Mouse (Mus musculus) stomach, embryonic 15.5 days (tissue): ENCODE results near the gene Cyp2ab1. TPM values are rescaled to one million over a fixed set of nuclear protein-coding genes. Genes with fewer than 3 reads are reported as not detected.

Source experiments
- polyA plus RNA-seq: library from polyadenylated mRNA; unstranded; fragments of >200 nt; fragmentation: Nextera tagmentation; extraction: Ambion mirVana; gene quantifications from 2 replicates; pipeline ENCODE4 v1.2.1, GENCODE M21; 2015

Gene Cyp2ab1
- polyA plus RNA-seq, 1 experiment from 2014 or later = not detected

Other genes with a start within 250 kb of the Cyp2ab1 start
- 17.3 and 18.5 TPM in 2 replicates for gene Klhl24, start 227.9 kb downstream of the Cyp2ab1 start, polyA plus RNA-seq
- gene Yeats2, start 184.3 kb downstream of the Cyp2ab1 start, polyA plus RNA-seq = 24.9 and 30.9 TPM in 2 replicates
- 0.71 and 0.82 TPM in 2 replicates for gene Map6d1, start 84.0 kb downstream of the Cyp2ab1 start, polyA plus RNA-seq
- gene Parl, start 23.0 kb downstream of the Cyp2ab1 start, polyA plus RNA-seq = 83.8 and 90.7 TPM in 2 replicates
- 46.8 and 50.7 TPM in 2 replicates for gene Abcc5, start 101.0 kb upstream of the Cyp2ab1 start, polyA plus RNA-seq
- gene Eif2b5, start 173.4 kb upstream of the Cyp2ab1 start, polyA plus RNA-seq = 90.2 and 95.0 TPM in 2 replicates
- 21.2 and 26.9 TPM in 2 replicates for gene Dvl3, start 191.6 kb upstream of the Cyp2ab1 start, polyA plus RNA-seq
- 518 and 580 TPM in 2 replicates for gene Ap2m1, start 210.1 kb upstream of the Cyp2ab1 start, polyA plus RNA-seq
- gene Abcf3, start 223.2 kb upstream of the Cyp2ab1 start, polyA plus RNA-seq = 50.6 and 65.0 TPM in 2 replicates